Mouse (Mus musculus) kidney, postnatal 4 days (tissue): ENCODE results near the gene Eapp.

Experiments
- DNase-seq, 2 experiments: peaks; one replicate each; pipeline ENCODE4 v3.0.0; 2021; ENCODE audit warnings: mixed read lengths in 2 of 2

Eapp gene

DNA sequence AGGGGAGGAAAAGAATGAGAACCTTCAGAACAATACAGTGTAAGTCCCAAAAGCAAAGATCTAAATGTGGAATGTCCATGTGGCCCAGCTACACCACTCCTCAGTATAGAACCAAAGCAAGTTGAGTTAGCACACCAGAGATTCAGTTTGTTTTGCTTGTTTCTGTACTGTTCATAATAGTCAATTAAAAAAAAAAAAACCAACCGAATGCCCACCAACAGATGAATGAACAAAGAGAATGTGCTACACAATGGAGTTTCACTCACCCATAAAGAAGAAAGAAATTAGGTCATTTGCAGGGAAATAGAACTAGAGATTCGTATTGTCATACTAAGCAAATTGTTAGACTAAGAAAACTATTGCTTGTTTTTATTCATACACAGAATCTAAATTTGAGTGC is 63.6 kb downstream of the Eapp start:
- DNase-seq = no peak

DNA sequence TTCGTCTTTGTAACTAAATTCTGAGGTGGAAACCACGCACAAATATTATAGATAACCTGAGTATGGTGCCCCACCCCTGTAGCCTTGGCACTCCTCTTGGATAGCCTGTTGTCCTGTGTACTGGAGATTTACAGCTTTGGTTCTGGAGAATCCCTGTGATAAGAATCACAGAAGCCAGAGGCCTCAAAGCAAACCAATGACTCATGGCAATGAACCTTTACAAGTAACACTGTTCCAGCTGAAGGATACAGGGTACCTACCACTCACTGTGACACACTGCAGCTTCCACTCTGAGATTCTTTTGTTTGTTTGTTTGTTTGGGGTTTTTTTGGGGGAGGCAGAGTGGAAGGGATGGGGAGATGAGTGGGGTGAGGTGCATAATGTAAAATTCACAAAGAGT is 73.8 kb downstream of the Eapp start:
- DNase-seq = no peak
